Mouse (Mus musculus): ENCODE measurements around the gene Ttc5.

GRCm38 (mm10) chr14:50782166-50782565 lies 3.2 kb downstream of the Ttc5 start:
- TF ChIP-seq MYOD1 (IDR thresholded peaks at IDR 0.05; ENCODE audit: control insufficient read depth in 1 of 3, insufficient read length in 2 of 3, low read depth in 2 of 3) = no peak
- no peak for TF ChIP-seq MYOG (IDR thresholded peaks at IDR 0.05; ENCODE audit: control insufficient read depth in 1 of 3, insufficient read depth in 1 of 3, insufficient read length in 2 of 3, low read depth in 2 of 3)
- TF ChIP-seq POLR2AphosphoS2 (IDR thresholded peaks at IDR 0.05; ENCODE audit: insufficient read length, low read depth) = no peak
- no peak for TF ChIP-seq USF1 (IDR thresholded peaks at IDR 0.05; ENCODE audit: low read depth)
- TF ChIP-seq POLR2A (IDR thresholded peaks at IDR 0.05; ENCODE audit: insufficient read length, low read depth) = no peak
- TF ChIP-seq TCF12 (IDR thresholded peaks at IDR 0.05; ENCODE audit: insufficient read depth, poor library complexity, severe bottlenecking) = no peak
- TF ChIP-seq CEBPB (IDR thresholded peaks at IDR 0.05; ENCODE audit: insufficient read depth, poor library complexity, severe bottlenecking) = no peak
- no peak for TF ChIP-seq REST (IDR thresholded peaks at IDR 0.05; ENCODE audit: insufficient read depth, insufficient read length)
- no peak for TF ChIP-seq TCF3 (IDR thresholded peaks at IDR 0.05; ENCODE audit: insufficient read length, low read depth)
- TF ChIP-seq MAX (IDR thresholded peaks at IDR 0.05; ENCODE audit: low read depth) = no peak
